Mouse (Mus musculus): Measurements from ENCODE around the gene Gfod1. TPM values are rescaled to one million over a fixed set of nuclear protein-coding genes. Genes with fewer than 3 reads are reported as not detected.

The Gfod1 gene
- 0.21 and 0.73 TPM in 2 replicates for polyA plus RNA-seq (2015; fragmentation: Nextera tagmentation; extraction: Ambion mirVana)

GRCm38 (mm10) chr13:43304018-43304431, at the start of gene Gfod1:
Gfod1 (minus strand) TSS chr13:43304172.

DNA sequence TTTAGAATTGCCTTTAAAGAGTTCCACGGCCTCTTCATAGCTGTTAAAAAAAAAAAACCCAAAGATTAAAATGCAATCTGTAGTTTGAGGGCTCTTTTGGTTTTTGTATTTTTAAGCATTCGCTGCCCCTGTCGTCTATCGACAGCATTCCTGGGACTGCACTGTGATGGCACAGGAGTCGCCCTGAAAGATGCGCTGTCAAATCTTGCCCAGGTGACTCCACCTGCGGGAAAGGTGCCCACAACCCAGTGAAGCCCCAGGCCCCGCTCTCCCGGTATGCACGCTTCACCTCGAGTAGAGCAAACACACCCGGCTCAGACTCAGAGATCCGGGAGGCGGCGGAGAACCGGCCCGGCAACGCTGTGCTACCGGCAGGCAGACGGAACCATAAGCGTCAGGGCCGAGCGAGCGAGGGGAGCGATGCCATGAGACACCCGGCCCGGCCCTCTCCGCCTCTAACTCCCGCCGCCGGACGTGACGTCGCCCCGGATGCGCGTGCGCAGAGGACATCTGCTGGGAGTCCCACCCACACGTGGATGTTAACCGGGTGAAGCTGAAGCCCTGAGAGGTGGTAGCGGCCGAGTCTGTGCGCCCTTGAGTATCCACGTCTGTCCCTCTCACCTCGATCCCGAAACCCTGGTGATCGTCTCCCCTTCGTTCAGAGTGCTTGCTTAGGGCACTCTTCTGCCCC, 132.8 kb downstream of the Gfod1 start, which contains the start of gene Tbc1d7:
Gene Tbc1d7, minus strand, starts transcription at position 482 of the 691 bp plus-strand sequence.

Other genes starting within 250 kb of the Gfod1 start
- 41.2 and 46.4 TPM in 2 replicates for gene Tbc1d7, start 132.7 kb downstream of the Gfod1 start, polyA plus RNA-seq (2015; fragmentation: Nextera tagmentation; extraction: Ambion mirVana)
- gene Sirt5, start 61.3 kb upstream of the Gfod1 start, polyA plus RNA-seq (2015; fragmentation: Nextera tagmentation; extraction: Ambion mirVana) = 15.0 and 15.5 TPM in 2 replicates
- 131 and 169 TPM in 2 replicates for gene Nol7, start 94.2 kb upstream of the Gfod1 start, polyA plus RNA-seq (2015; fragmentation: Nextera tagmentation; extraction: Ambion mirVana)
- gene Ranbp9, start 177.1 kb upstream of the Gfod1 start, polyA plus RNA-seq (2015; fragmentation: Nextera tagmentation; extraction: Ambion mirVana) = 7.3 and 8.4 TPM in 2 replicates

Measured in skeletal muscle tissue, postnatal 0 days (tissue).